Mouse (Mus musculus): ENCODE measurements around the gene Wfdc12. TPM values are rescaled to one million over a fixed set of nuclear protein-coding genes. Genes with fewer than 3 reads are reported as not detected.
"Not testable (repeated sequence)": the region's sequence is repeated elsewhere in the genome, so short reads cannot be mapped to it uniquely, and the experiment has no call there.

Wfdc12 gene
- total and polyA plus RNA-seq, 3 experiments, result not detected

- Histone ChIP-seq H3K9ac (ENCODE audit: low read depth, low read length) (no peak overlapping the region), H3K27ac (no peak overlapping the region), H3K36me3 (ENCODE audit: control insufficient read depth, insufficient read depth, low read length) (no peaks in the 10 kb centered on the region), H3K79me2 (replicated peaks; ENCODE audit: control insufficient read depth, insufficient read depth, low read length) (no peaks in the 10 kb centered on the region), H3K4me1 (ENCODE audit: control insufficient read depth, insufficient read depth, low read length) (no peaks in the 10 kb centered on the region), H3K27me3 (ENCODE audit: control insufficient read depth, insufficient read depth, low read length) (no peaks in the 10 kb centered on the region), H3K4me3 (no peak overlapping the region)
- intact Hi-C loops (cut with DNase I), result no loop called here
- TF ChIP-seq POLR2A (IDR thresholded peaks at IDR 0.05; ENCODE audit: insufficient read depth, low read depth, low read length) (no peak), EP300 (IDR thresholded peaks at IDR 0.05; ENCODE audit: insufficient read depth, low read depth, low read length) (no peak), CTCF (IDR thresholded peaks at IDR 0.05) (no peak)
- DNase-seq, result no peak
- WGBS, result 86% methylated on average over 5 of the region's 5 CpGs
These were observed 22.3 kb upstream of the Wfdc12 start for GRCm38 (mm10) chr2:164212711-164213110.

- no peak for TF ChIP-seq CTCF (IDR thresholded peaks at IDR 0.05)
- no peak for TF ChIP-seq POLR2A (IDR thresholded peaks at IDR 0.05; ENCODE audit: insufficient read depth, low read depth, low read length)
- no peak for TF ChIP-seq EP300 (IDR thresholded peaks at IDR 0.05; ENCODE audit: insufficient read depth, low read depth, low read length)
- WGBS, result 84% methylated on average over 4 of the region's 4 CpGs
These were observed 20.5 kb upstream of the Wfdc12 start for GRCm38 (mm10) chr2:164210892-164211291.

GRCm38 (mm10) chr2:164206676-164207075 lies 16.3 kb upstream of the Wfdc12 start:
- WGBS, result 37% methylated on average over 4 of the region's 4 CpGs
- H3K27me3 ChIP-seq (ENCODE audit: control insufficient read depth, insufficient read depth, low read length), result no peaks in the 10 kb centered on the region
- no peaks in the 10 kb centered on the region for H3K79me2 ChIP-seq (replicated peaks; ENCODE audit: control insufficient read depth, insufficient read depth, low read length)
- TF ChIP-seq CTCF (IDR thresholded peaks at IDR 0.05) (no peak), EP300 (IDR thresholded peaks at IDR 0.05; ENCODE audit: insufficient read depth, low read depth, low read length) (no peak), POLR2A (IDR thresholded peaks at IDR 0.05; ENCODE audit: insufficient read depth, low read depth, low read length) (no peak)
- H3K4me3 ChIP-seq, result no peak overlapping the region
- H3K27ac ChIP-seq, result no peak overlapping the region
- no peaks in the 10 kb centered on the region for H3K4me1 ChIP-seq (ENCODE audit: control insufficient read depth, insufficient read depth, low read length)
- no peak for DNase-seq
- intact Hi-C loops (cut with DNase I), result no loop called here
- no peak overlapping the region for H3K9ac ChIP-seq (ENCODE audit: low read depth, low read length)
- no peaks in the 10 kb centered on the region for H3K36me3 ChIP-seq (ENCODE audit: control insufficient read depth, insufficient read depth, low read length)

More at GRCm38 (mm10) chr2:164210892-164211291, 20.5 kb upstream of the Wfdc12 start:
- Histone ChIP-seq H3K4me1 (ENCODE audit: control insufficient read depth, insufficient read depth, low read length) (no peaks in the 10 kb centered on the region), H3K36me3 (ENCODE audit: control insufficient read depth, insufficient read depth, low read length) (no peaks in the 10 kb centered on the region), H3K79me2 (replicated peaks; ENCODE audit: control insufficient read depth, insufficient read depth, low read length) (no peaks in the 10 kb centered on the region), H3K27me3 (ENCODE audit: control insufficient read depth, insufficient read depth, low read length) (no peaks in the 10 kb centered on the region), H3K4me3 (no peak overlapping the region), H3K27ac (no peak overlapping the region), H3K9ac (ENCODE audit: low read depth, low read length) (no peak overlapping the region)
- intact Hi-C loops (cut with DNase I), result no loop called here
- no peak for DNase-seq

DNA sequence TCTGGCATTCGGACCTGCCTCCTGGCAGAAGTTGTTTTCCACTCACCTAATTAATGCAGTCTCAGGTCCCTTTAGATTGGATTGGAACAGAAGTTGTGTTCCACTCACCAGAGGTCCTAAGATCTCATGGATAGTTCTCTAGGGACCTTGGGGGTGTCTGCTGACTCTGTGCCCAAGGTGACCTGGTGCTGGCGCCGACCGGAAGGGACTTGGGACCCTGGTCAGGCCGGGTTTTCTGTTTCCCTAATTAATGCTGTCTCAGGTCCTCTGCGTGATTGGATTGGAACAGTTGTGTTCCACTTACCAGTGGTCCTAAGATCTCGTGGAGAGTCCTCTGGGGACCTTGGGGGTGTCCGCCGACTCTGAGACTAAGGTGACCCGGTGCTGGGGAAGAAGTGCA lies 15.6 kb upstream of the Wfdc12 start:
- H3K79me2 ChIP-seq (replicated peaks; ENCODE audit: control insufficient read depth, insufficient read depth, low read length); H3K4me3 ChIP-seq; H3K9ac ChIP-seq (ENCODE audit: low read depth, low read length); DNase-seq; intact Hi-C loops (cut with DNase I); H3K27me3 ChIP-seq (ENCODE audit: control insufficient read depth, insufficient read depth, low read length); H3K36me3 ChIP-seq (ENCODE audit: control insufficient read depth, insufficient read depth, low read length); H3K4me1 ChIP-seq (ENCODE audit: control insufficient read depth, insufficient read depth, low read length); H3K27ac ChIP-seq: not testable (repeated sequence)
- 90% methylated on average over 10 of the region's 10 CpGs for WGBS

DNA sequence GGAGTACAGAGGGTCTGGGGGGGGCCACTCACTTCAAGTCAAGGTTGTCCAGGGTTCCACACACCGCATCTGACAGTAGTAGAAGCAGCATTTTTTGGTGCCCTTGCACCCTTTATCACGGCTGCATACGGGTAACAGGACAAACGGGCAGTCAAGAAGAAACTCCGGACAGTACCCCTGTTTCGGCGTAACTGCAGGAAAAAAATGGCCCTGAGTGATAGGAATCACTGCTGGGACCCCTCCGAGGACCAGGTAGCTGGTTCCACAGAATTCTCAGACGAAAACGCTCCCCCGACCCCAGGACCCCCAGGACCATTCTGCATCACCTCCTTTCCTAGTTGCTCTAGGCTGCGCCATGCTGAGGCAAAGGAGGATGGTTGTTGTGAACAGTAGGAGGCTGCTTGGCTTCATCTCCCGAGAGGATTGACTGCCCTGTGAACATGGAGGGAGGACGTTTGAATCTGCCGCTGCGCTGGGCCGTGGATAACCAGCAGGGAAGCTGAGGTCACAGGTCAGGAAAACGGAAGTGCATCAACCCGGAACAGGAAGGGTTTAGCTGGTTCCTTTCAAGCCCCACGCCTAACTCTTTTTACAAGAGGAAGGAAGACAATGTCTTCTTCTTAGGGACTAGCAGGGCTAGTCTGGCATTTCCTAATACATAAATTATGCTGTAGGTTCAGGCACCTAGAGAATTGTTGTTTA lies 9.4 kb upstream of the Wfdc12 start, which contains the start of gene Wfdc15a:
Gene Wfdc15a (minus strand): TSS at position 505 of the 702 bp plus-strand sequence.
- Histone ChIP-seq H3K79me2 (replicated peaks; ENCODE audit: control insufficient read depth, insufficient read depth, low read length) (no peaks in the 10 kb centered on the region), H3K36me3 (ENCODE audit: control insufficient read depth, insufficient read depth, low read length) (no peaks in the 10 kb centered on the region), H3K27me3 (ENCODE audit: control insufficient read depth, insufficient read depth, low read length) (no peaks in the 10 kb centered on the region), H3K9ac (ENCODE audit: low read depth, low read length) (no peak within 1 kb of the TSS), H3K4me3 (no peak within 1 kb of the TSS), H3K27ac (no peak within 1 kb of the TSS), H3K4me1 (ENCODE audit: control insufficient read depth, insufficient read depth, low read length) (no peaks in the 10 kb centered on the region)
- DNase-seq, result no peak
- intact Hi-C loops (cut with DNase I), result no loop called here
- TF ChIP-seq EP300 (IDR thresholded peaks at IDR 0.05; ENCODE audit: insufficient read depth, low read depth, low read length) (no peak), CTCF (IDR thresholded peaks at IDR 0.05) (no peak), POLR2A (IDR thresholded peaks at IDR 0.05; ENCODE audit: insufficient read depth, low read depth, low read length) (no peak)
- 74% methylated on average over 20 of the region's 20 CpGs for WGBS

GRCm38 (mm10) chr2:164196700-164196990 lies 6.2 kb upstream of the Wfdc12 start:
- Histone ChIP-seq H3K4me3 (no peak overlapping the region), H3K79me2 (replicated peaks; ENCODE audit: control insufficient read depth, insufficient read depth, low read length) (no peaks in the 10 kb centered on the region), H3K36me3 (ENCODE audit: control insufficient read depth, insufficient read depth, low read length) (no peaks in the 10 kb centered on the region), H3K27ac (no peak overlapping the region), H3K27me3 (ENCODE audit: control insufficient read depth, insufficient read depth, low read length) (no peaks in the 10 kb centered on the region), H3K4me1 (ENCODE audit: control insufficient read depth, insufficient read depth, low read length) (no peaks in the 10 kb centered on the region), H3K9ac (ENCODE audit: low read depth, low read length) (no peak overlapping the region)
- DNase-seq, result no peak
- 72% methylated on average over 5 of the region's 5 CpGs for WGBS
- TF ChIP-seq EP300 (IDR thresholded peaks at IDR 0.05; ENCODE audit: insufficient read depth, low read depth, low read length) (no peak), POLR2A (IDR thresholded peaks at IDR 0.05; ENCODE audit: insufficient read depth, low read depth, low read length) (no peak), CTCF (IDR thresholded peaks at IDR 0.05) (no peak)
- intact Hi-C loops (cut with DNase I), result no loop called here
